Mouse (Mus musculus) bone marrow macrophage, adult 2 months (primary cell): Measurements from ENCODE around the gene Gpsm1.

Source experiments
- CTCF ChIP-seq: IDR thresholded peaks from 2 replicates; pipeline ENCODE4 v1.5.1; 2012; ENCODE audit warnings: low read depth, mild to moderate bottlenecking, low read length, moderate library complexity
- POLR2A ChIP-seq: IDR thresholded peaks from 2 replicates; pipeline ENCODE4 v1.6.1; 2012; ENCODE audit warnings: mild to moderate bottlenecking, low read depth, low read length, borderline replicate concordance

DNA sequence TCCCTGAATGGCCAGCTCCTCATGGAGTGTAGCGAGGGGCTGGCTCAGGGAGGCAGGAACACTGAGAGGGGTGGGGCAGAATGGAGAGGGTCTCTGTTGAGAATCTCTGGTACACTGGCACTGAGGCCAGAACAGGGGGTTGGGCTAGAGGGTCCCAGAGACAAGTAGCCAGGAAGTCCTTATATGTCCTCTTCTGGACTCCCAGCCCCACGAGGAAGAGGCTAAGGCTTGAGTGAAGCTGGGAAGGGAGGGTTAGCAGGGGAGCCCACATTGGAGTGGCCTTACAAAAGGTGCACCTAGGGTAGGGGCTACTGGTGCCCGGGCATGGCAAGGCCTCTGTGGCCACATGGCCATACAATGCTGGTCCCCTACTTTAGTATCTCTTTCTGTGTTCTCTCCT lies 2.1 kb downstream of the Gpsm1 start:
- no peak for TF ChIP-seq CTCF
- TF ChIP-seq POLR2A: no peak
